Mouse (Mus musculus): ENCODE measurements around the gene Slc1a2.
A peak's percentile ranks its signal among the peaks of the same experiment; 100 is the strongest.

Gene Slc1a2

GRCm38 (mm10) chr2:102714320-102714719 is 55.9 kb downstream of the Slc1a2 start:
- DNase-seq (ENCODE audit: low read depth) = no peak

- no peak for DNase-seq (ENCODE audit: low read depth)
These were observed 57.3 kb downstream of the Slc1a2 start for GRCm38 (mm10) chr2:102715754-102716153.

GRCm38 (mm10) chr2:102721859-102722258 is 63.4 kb downstream of the Slc1a2 start:
- DNase-seq (ENCODE audit: low read depth) = no peak

GRCm38 (mm10) chr2:102725054-102725453 is 66.6 kb downstream of the Slc1a2 start:
- DNase-seq (ENCODE audit: low read depth) = no peak

GRCm38 (mm10) chr2:102730386-102730785 is 71.9 kb downstream of the Slc1a2 start:
- no peak for DNase-seq (ENCODE audit: low read depth)

GRCm38 (mm10) chr2:102730788-102731187 is 72.3 kb downstream of the Slc1a2 start:
- DNase-seq (ENCODE audit: low read depth) = no peak

GRCm38 (mm10) chr2:102733128-102733527 is 74.7 kb downstream of the Slc1a2 start:
- peak; percentile 65 for DNase-seq (ENCODE audit: low read depth)

GRCm38 (mm10) chr2:102734055-102734454 is 75.6 kb downstream of the Slc1a2 start:
- DNase-seq (ENCODE audit: low read depth) = no peak

GRCm38 (mm10) chr2:102735031-102735430 is 76.6 kb downstream of the Slc1a2 start:
- DNase-seq (ENCODE audit: low read depth) = no peak

- DNase-seq (ENCODE audit: low read depth) = no peak
These were observed 77.4 kb downstream of the Slc1a2 start for GRCm38 (mm10) chr2:102735811-102736210.

GRCm38 (mm10) chr2:102736490-102736889 is 78.0 kb downstream of the Slc1a2 start:
- no peak for DNase-seq (ENCODE audit: low read depth)

- DNase-seq (ENCODE audit: low read depth) = no peak
These were observed 80.4 kb downstream of the Slc1a2 start for GRCm38 (mm10) chr2:102738852-102739251.

GRCm38 (mm10) chr2:102742685-102743084 is 84.2 kb downstream of the Slc1a2 start:
- DNase-seq (ENCODE audit: low read depth) = no peak

GRCm38 (mm10) chr2:102743918-102744696 is 85.6 kb downstream of the Slc1a2 start:
- peak; percentile 85 for DNase-seq (ENCODE audit: low read depth)

- DNase-seq (ENCODE audit: low read depth) = peak; percentile 53
These were observed 86.9 kb downstream of the Slc1a2 start for GRCm38 (mm10) chr2:102745259-102745906.

GRCm38 (mm10) chr2:102747758-102748157 is 89.3 kb downstream of the Slc1a2 start:
- peak; percentile 61 for DNase-seq (ENCODE audit: low read depth)

- no peak for DNase-seq (ENCODE audit: low read depth)
These were observed 91.5 kb downstream of the Slc1a2 start for GRCm38 (mm10) chr2:102749926-102750325.

GRCm38 (mm10) chr2:102751846-102752245 is 93.4 kb downstream of the Slc1a2 start:
- DNase-seq (ENCODE audit: low read depth) = no peak

GRCm38 (mm10) chr2:102757241-102757860 is 98.9 kb downstream of the Slc1a2 start:
- DNase-seq (ENCODE audit: low read depth) = no peak

- no peak for DNase-seq (ENCODE audit: low read depth)
These were observed 101.0 kb downstream of the Slc1a2 start for GRCm38 (mm10) chr2:102759479-102759878.

- DNase-seq (ENCODE audit: low read depth) = no peak
These were observed 102.0 kb downstream of the Slc1a2 start for GRCm38 (mm10) chr2:102760284-102761072.

GRCm38 (mm10) chr2:102763176-102763575 is 104.7 kb downstream of the Slc1a2 start:
- no peak for DNase-seq (ENCODE audit: low read depth)

Data from induced T-regulatory cell, adult 2 months (primary cell).